Mouse (Mus musculus): ENCODE data around the gene Mogs. TPM values are rescaled to one million over a fixed set of nuclear protein-coding genes. Genes with fewer than 3 reads are reported as not detected.
A peak's percentile ranks its signal among the peaks of the same experiment; 100 is the strongest.

The Mogs gene
- polyA plus RNA-seq, 1 experiment from 2014 or later, result 31.9 TPM

- Histone ChIP-seq H3K9ac (ENCODE audit: low read length) (no peak overlapping the region), H3K4me1 (ENCODE audit: control insufficient read depth, insufficient read depth, low read length) (peaks cover 15% of the 10 kb centered on the region), H3K27me3 (ENCODE audit: control insufficient read depth, insufficient read depth, low read length) (0 out of 2 replicates have a peak, but pooled peaks cover 2% of the 10 kb centered on the region), H3K4me2 (ENCODE audit: low read depth) (no peak overlapping the region), H3K9me3 (ENCODE audit: control insufficient read depth, low read length) (no peaks in the 10 kb centered on the region), H3K36me3 (ENCODE audit: control insufficient read depth, insufficient read depth, low read length) (peaks cover 2% of the 10 kb centered on the region; the same call in 1 of the 2 replicates), H3K27ac (ENCODE audit: low read depth, low read length) (no peak overlapping the region), H3K4me3 (ENCODE audit: low read depth, low read length) (no peak overlapping the region)
- DNase-seq (ENCODE audit: low spot score), result no peak
- no peak for ATAC-seq (ENCODE audit: insufficient read depth, low FRiP score, low TSS enrichment)
- WGBS, result 81% methylated on average over 4 of the region's 4 CpGs
Observed at GRCm38 (mm10) chr6:83104158-83104557, 11.1 kb upstream of the Mogs start.

- Histone ChIP-seq H3K27ac (ENCODE audit: low read depth, low read length) (no peak overlapping the region), H3K4me2 (ENCODE audit: low read depth) (peak overlapping the region; percentile 86), H3K27me3 (ENCODE audit: control insufficient read depth, insufficient read depth, low read length) (0 out of 2 replicates have a peak, but pooled peaks cover 2% of the 10 kb centered on the region), H3K36me3 (ENCODE audit: control insufficient read depth, insufficient read depth, low read length) (peaks cover 2% of the 10 kb centered on the region; the same call in 1 of the 2 replicates), H3K9me3 (ENCODE audit: control insufficient read depth, low read length) (no peaks in the 10 kb centered on the region), H3K9ac (ENCODE audit: low read length) (peak overlapping the region; percentile 92), H3K4me1 (ENCODE audit: control insufficient read depth, insufficient read depth, low read length) (peaks cover 12% of the 10 kb centered on the region), H3K4me3 (ENCODE audit: low read depth, low read length) (peak overlapping the region; percentile 89; the same call in 1 of the 2 replicates)
- ATAC-seq (ENCODE audit: insufficient read depth, low FRiP score, low TSS enrichment) (peak; percentile 40; the same call in 1 of the 2 replicates), DNase-seq (ENCODE audit: low spot score) (peak; percentile 82)
- 36% methylated on average over 13 of the region's 13 CpGs for WGBS
Observed at GRCm38 (mm10) chr6:83107566-83108400, 7.5 kb upstream of the Mogs start.

GRCm38 (mm10) chr6:83108762-83109668 is 6.3 kb upstream of the Mogs start, which contains the start of gene Mrpl53:
Gene Mrpl53 (plus strand): TSS chr6:83109040.
- no peaks in the 10 kb centered on the region for H3K27me3 ChIP-seq (ENCODE audit: control insufficient read depth, insufficient read depth, low read length)
- H3K4me3 ChIP-seq (ENCODE audit: low read depth, low read length), result peak within 1 kb of the TSS; percentile 89
- H3K9me3 ChIP-seq (ENCODE audit: control insufficient read depth, low read length), result no peaks in the 10 kb centered on the region
- H3K9ac ChIP-seq (ENCODE audit: low read length), result peak within 1 kb of the TSS; percentile 92
- H3K36me3 ChIP-seq (ENCODE audit: control insufficient read depth, insufficient read depth, low read length), result peaks cover 2% of the 10 kb centered on the region; the same call in 1 of the 2 replicates
- WGBS, result under 1% methylated on average over 76 of the region's 76 CpGs
- DNase-seq (ENCODE audit: low spot score) (peak; percentile 85), ATAC-seq (ENCODE audit: insufficient read depth, low FRiP score, low TSS enrichment) (peak; percentile 89)
- H3K4me1 ChIP-seq (ENCODE audit: control insufficient read depth, insufficient read depth, low read length), result peaks cover 12% of the 10 kb centered on the region
- H3K27ac ChIP-seq (ENCODE audit: low read depth, low read length), result peak within 1 kb of the TSS; percentile 70
- peak within 1 kb of the TSS; percentile 86 for H3K4me2 ChIP-seq (ENCODE audit: low read depth)

- 91% methylated on average over 4 of the region's 4 CpGs for WGBS
- Histone ChIP-seq H3K9me3 (ENCODE audit: control insufficient read depth, low read length) (no peaks in the 10 kb centered on the region), H3K4me3 (ENCODE audit: low read depth, low read length) (no peak overlapping the region), H3K4me2 (ENCODE audit: low read depth) (no peak overlapping the region), H3K27me3 (ENCODE audit: control insufficient read depth, insufficient read depth, low read length) (no peaks in the 10 kb centered on the region), H3K36me3 (ENCODE audit: control insufficient read depth, insufficient read depth, low read length) (peaks cover 2% of the 10 kb centered on the region; the same call in 1 of the 2 replicates), H3K27ac (ENCODE audit: low read depth, low read length) (no peak overlapping the region), H3K4me1 (ENCODE audit: control insufficient read depth, insufficient read depth, low read length) (peaks cover 19% of the 10 kb centered on the region), H3K9ac (ENCODE audit: low read length) (no peak overlapping the region)
- DNase-seq (ENCODE audit: low spot score), result no peak
- ATAC-seq (ENCODE audit: insufficient read depth, low FRiP score, low TSS enrichment), result no peak
Observed at GRCm38 (mm10) chr6:83111510-83112136, 3.7 kb upstream of the Mogs start.

GRCm38 (mm10) chr6:83115682-83116372 is 531 bp downstream of the Mogs start:
- H3K9ac ChIP-seq (ENCODE audit: low read length), result peak overlapping the region; percentile 91
- no peaks in the 10 kb centered on the region for H3K27me3 ChIP-seq (ENCODE audit: control insufficient read depth, insufficient read depth, low read length)
- peak overlapping the region; percentile 83 for H3K27ac ChIP-seq (ENCODE audit: low read depth, low read length)
- peak overlapping the region; percentile 97 for H3K4me2 ChIP-seq (ENCODE audit: low read depth)
- 2% methylated on average over 43 of the region's 48 CpGs for WGBS
- DNase-seq (ENCODE audit: low spot score) (no peak), ATAC-seq (ENCODE audit: insufficient read depth, low FRiP score, low TSS enrichment) (peak; percentile 2; the same call in 1 of the 2 replicates)
- peak overlapping the region; percentile 81 for H3K4me3 ChIP-seq (ENCODE audit: low read depth, low read length)
- no peaks in the 10 kb centered on the region for H3K9me3 ChIP-seq (ENCODE audit: control insufficient read depth, low read length)
- H3K4me1 ChIP-seq (ENCODE audit: control insufficient read depth, insufficient read depth, low read length), result peaks cover 24% of the 10 kb centered on the region
- H3K36me3 ChIP-seq (ENCODE audit: control insufficient read depth, insufficient read depth, low read length), result peaks cover 9% of the 10 kb centered on the region

GRCm38 (mm10) chr6:83116373-83117164 is 1.3 kb downstream of the Mogs start:
- peak overlapping the region; percentile 81 for H3K4me3 ChIP-seq (ENCODE audit: low read depth, low read length)
- peaks cover 9% of the 10 kb centered on the region for H3K36me3 ChIP-seq (ENCODE audit: control insufficient read depth, insufficient read depth, low read length)
- H3K27me3 ChIP-seq (ENCODE audit: control insufficient read depth, insufficient read depth, low read length), result no peaks in the 10 kb centered on the region
- H3K9me3 ChIP-seq (ENCODE audit: control insufficient read depth, low read length), result no peaks in the 10 kb centered on the region
- peaks cover 24% of the 10 kb centered on the region for H3K4me1 ChIP-seq (ENCODE audit: control insufficient read depth, insufficient read depth, low read length)
- H3K4me2 ChIP-seq (ENCODE audit: low read depth), result peak overlapping the region; percentile 97
- peak overlapping the region; percentile 91 for H3K9ac ChIP-seq (ENCODE audit: low read length)
- ATAC-seq (ENCODE audit: insufficient read depth, low FRiP score, low TSS enrichment) (no peak), DNase-seq (ENCODE audit: low spot score) (no peak)
- 0 out of 2 replicates have a peak overlapping the region, but pooled peaks have one; percentile 20 for H3K27ac ChIP-seq (ENCODE audit: low read depth, low read length)
- 84% methylated on average over 11 of the region's 11 CpGs for WGBS

GRCm38 (mm10) chr6:83117165-83117438 is 1.8 kb downstream of the Mogs start:
- peaks cover 9% of the 10 kb centered on the region for H3K36me3 ChIP-seq (ENCODE audit: control insufficient read depth, insufficient read depth, low read length)
- H3K4me3 ChIP-seq (ENCODE audit: low read depth, low read length), result peak overlapping the region; percentile 8; the same call in 1 of the 2 replicates
- no peak overlapping the region for H3K4me2 ChIP-seq (ENCODE audit: low read depth)
- H3K27me3 ChIP-seq (ENCODE audit: control insufficient read depth, insufficient read depth, low read length), result no peaks in the 10 kb centered on the region
- 0 out of 2 replicates have a peak overlapping the region, but pooled peaks have one; percentile 20 for H3K27ac ChIP-seq (ENCODE audit: low read depth, low read length)
- H3K4me1 ChIP-seq (ENCODE audit: control insufficient read depth, insufficient read depth, low read length), result peaks cover 24% of the 10 kb centered on the region
- no peak overlapping the region; the same call in 1 of the 2 replicates for H3K9ac ChIP-seq (ENCODE audit: low read length)
- H3K9me3 ChIP-seq (ENCODE audit: control insufficient read depth, low read length), result no peaks in the 10 kb centered on the region
- ATAC-seq (ENCODE audit: insufficient read depth, low FRiP score, low TSS enrichment), result no peak
- DNase-seq (ENCODE audit: low spot score), result no peak
- 94% methylated on average over 4 of the region's 4 CpGs for WGBS

Data from neural tube, embryonic 11.5 days (tissue).